Comparison of ENCODE assay signal across 18 mouse cellular contexts in the genomic region with DNA sequence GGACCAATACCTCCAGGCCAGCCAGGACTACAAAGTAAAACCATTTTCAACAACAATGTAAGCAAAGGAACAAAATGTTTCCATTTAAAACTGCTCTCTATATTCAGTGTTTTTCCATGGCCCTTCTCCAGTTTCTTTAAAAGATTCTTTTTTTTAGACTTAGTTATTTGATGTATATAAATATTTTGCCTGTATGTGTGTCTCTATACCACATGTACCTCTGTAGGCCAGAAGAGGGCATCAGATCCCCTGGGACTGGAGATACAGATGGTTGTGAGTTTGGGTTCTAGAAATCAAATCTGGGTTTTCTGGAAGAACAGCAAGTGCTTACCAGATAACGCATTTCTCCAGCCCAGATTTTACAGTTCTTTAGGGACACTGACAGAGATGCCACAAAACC. TPM values are rescaled to one million over a fixed set of nuclear protein-coding genes. Genes with fewer than 3 reads are reported as not detected.
DNase-seq lines count a peak whose midpoint lies in the region; ATAC-seq and TF ChIP-seq lines count a peak whose summit lies in the region.
"Had no signal": no experiment of that assay in that cellular context is flagged by ENCODE, and none has a peak within 500 bp of the region (broad histone marks: within the 10 kb centered on the region; RNA-seq: fewer than 3 reads in every experiment).

No protein-coding gene starts in this region.

- TF ChIP-seq CTCF in lung, embryonic 14.5 days (IDR thresholded peaks at IDR 0.05; ENCODE audit: low read depth): peak; percentile 42

- H3K9me3 ChIP-seq in lung, embryonic 14.5 days (ENCODE audit: low read depth, low read length): no peaks in the 10 kb centered on the region
- H3K9me3 ChIP-seq: heart, embryonic 13.5 days; intestine, embryonic 15.5 days; liver, embryonic 15.5 days; midbrain, embryonic 12.5 days had no signal

- no peak for ATAC-seq in lung, embryonic 14.5 days (ENCODE audit: insufficient read depth)
- ATAC-seq: forebrain, embryonic 16.5 days; intestine, embryonic 15.5 days had no signal

- H3K27me3 ChIP-seq in lung, embryonic 14.5 days (ENCODE audit: insufficient read depth, low read length): no peaks in the 10 kb centered on the region
- H3K27me3 ChIP-seq: intestine, embryonic 15.5 days; liver, embryonic 15.5 days; midbrain, embryonic 12.5 days had no signal

- H3K27ac ChIP-seq in lung, embryonic 14.5 days (ENCODE audit: low read depth): no peak overlapping the region
- H3K27ac ChIP-seq: heart, embryonic 13.5 days; intestine, embryonic 15.5 days; liver, embryonic 15.5 days; macrophage; midbrain, embryonic 12.5 days had no signal

- WGBS in lung, embryonic 14.5 days: 71% methylated on average over 1 of the region's 1 CpGs

- DNase-seq in embryo, embryonic 11 days: peak; percentile 5
- DNase-seq in embryo, embryonic 10 days (ENCODE audit: low spot score): no peak
- peak; percentile 5 for DNase-seq in lung, embryonic 14.5 days
- no peak for DNase-seq in lung, postnatal 4 days
- DNase-seq in B cell, adult 2 months: peak; percentile 5 to 22
- peak; percentile 42 for DNase-seq in c-Kit-positive CD71-positive TER-119-positive erythroid progenitor cells, embryonic 14.5 days (ENCODE audit: low spot score)
- no peak for DNase-seq in adrenal gland, adult 2 months
- DNase-seq in heart, postnatal 36 days: no peak
- DNase-seq: gastrocnemius, postnatal 10 days; kidney, postnatal 14 days; left cerebral cortex, postnatal 4 days; right cerebral cortex, postnatal 14 days had no signal

- no peak overlapping the region for H3K9ac ChIP-seq in lung, embryonic 14.5 days
- H3K9ac ChIP-seq: heart, embryonic 13.5 days; intestine, embryonic 15.5 days; liver, embryonic 15.5 days; midbrain, embryonic 12.5 days had no signal

- H3K4me2 ChIP-seq in lung, embryonic 14.5 days: no peak overlapping the region
- H3K4me2 ChIP-seq: heart, embryonic 13.5 days; intestine, embryonic 15.5 days; liver, embryonic 15.5 days; midbrain, embryonic 12.5 days had no signal

- H3K4me3 ChIP-seq in lung, embryonic 14.5 days (ENCODE audit: low read depth, low read length): no peak overlapping the region
- H3K4me3 ChIP-seq: heart, embryonic 13.5 days; intestine, embryonic 15.5 days; liver, embryonic 15.5 days; midbrain, embryonic 12.5 days had no signal

- no peaks in the 10 kb centered on the region for H3K4me1 ChIP-seq in lung, embryonic 14.5 days (ENCODE audit: insufficient read depth)

- H3K36me3 ChIP-seq in lung, embryonic 14.5 days (ENCODE audit: insufficient read depth): 0 out of 2 replicates have a peak, but pooled peaks cover 16% of the 10 kb centered on the region
- H3K36me3 ChIP-seq: intestine, embryonic 15.5 days had no signal

- intact Hi-C loops in heart, postnatal 36 days (cut with DNase I): loop anchor here (2.0 kb wide), 1 partner anchor 24 kb away; no protein-coding TSS in a partner anchor

RNA-seq across cellular contexts. Expression of a gene that starts 1.3 kb away (rescaled TPM):
- polyA plus RNA-seq in lung, embryonic 14.5 days (2014; fragmentation: Nextera tagmentation; extraction: Ambion mirVana): 63.4 and 66.3 TPM in 2 replicates
- total RNA-seq in adrenal gland, adult 2 months (2021): 10 to 100 TPM; 52.2 to 85.3 TPM
- 25.2 and 32.6 TPM in 2 replicates for polyA plus RNA-seq in adrenal gland, adult 2 months (2012; rRNA removed)
- 10 to 100 TPM; 21.7 to 25.5 TPM for total RNA-seq in heart, postnatal 36 days (2021)

RNA-seq across cellular contexts. Expression of a gene that starts 26.4 kb away (rescaled TPM):
- polyA plus RNA-seq in lung, embryonic 14.5 days (2014; fragmentation: Nextera tagmentation; extraction: Ambion mirVana): 12.0 and 13.5 TPM in 2 replicates
- 1 to 10 TPM; 4.6 to 7.5 TPM for total RNA-seq in adrenal gland, adult 2 months (2021)
- polyA plus RNA-seq in adrenal gland, adult 2 months (2012; rRNA removed): 0.85 and 0.93 TPM in 2 replicates
- 1 to 10 TPM; 2.3 to 3.3 TPM for total RNA-seq in heart, postnatal 36 days (2021)

RNA-seq across cellular contexts. Expression of a gene that starts 33.2 kb away (rescaled TPM):
- 102 and 106 TPM in 2 replicates for polyA plus RNA-seq in lung, embryonic 14.5 days (2014; fragmentation: Nextera tagmentation; extraction: Ambion mirVana)
- 100 to 1,000 TPM; 111 to 162 TPM for total RNA-seq in adrenal gland, adult 2 months (2021)
- polyA plus RNA-seq in adrenal gland, adult 2 months (2012; rRNA removed): 1,038 and 1,224 TPM in 2 replicates
- total RNA-seq in heart, postnatal 36 days (2021): 10 to 100 TPM; 30.6 to 32.5 TPM

Comparison
In these comparisons a context has a peak if more than half of its experiments do, and no peak if none do; other contexts are left out.
1. DNase-seq: peak in embryo, embryonic 11 days (single experiment), lung, embryonic 14.5 days (single experiment), B cell, adult 2 months (2 of 2) and c-Kit-positive CD71-positive TER-119-positive erythroid progenitor cells, embryonic 14.5 days (single experiment); none in embryo, embryonic 10 days (single experiment), lung, postnatal 4 days (0 of 2), adrenal gland, adult 2 months (single experiment) and heart, postnatal 36 days (0 of 2).